Mouse (Mus musculus) spleen, adult 2 months (tissue): Measurements from ENCODE around the gene Btg4.

Experiments used
- CTCF ChIP-seq: fragments of 200-500 bp; IDR thresholded peaks from 2 replicates; pipeline ENCODE4 v1.5.1; 2011; ENCODE audit warnings: mild to moderate bottlenecking, inconsistent platforms; ENCODE audit not compliant: insufficient read depth, insufficient read length, insufficient replicate concordance; ENCODE audit errors: extremely low read depth
- POLR2A ChIP-seq: fragments of 200-500 bp; IDR thresholded peaks from 2 replicates; pipeline ENCODE4 v1.6.1; 2011; ENCODE audit warnings: low read depth, low read length, inconsistent platforms

- no peak for TF ChIP-seq POLR2A
- no peak for TF ChIP-seq CTCF
These were observed 85.8 kb downstream of the Btg4 start for GRCm38 (mm10) chr9:51146496-51146895.
